ENCODE assay signal across 8 mouse cellular contexts in the genomic region with DNA sequence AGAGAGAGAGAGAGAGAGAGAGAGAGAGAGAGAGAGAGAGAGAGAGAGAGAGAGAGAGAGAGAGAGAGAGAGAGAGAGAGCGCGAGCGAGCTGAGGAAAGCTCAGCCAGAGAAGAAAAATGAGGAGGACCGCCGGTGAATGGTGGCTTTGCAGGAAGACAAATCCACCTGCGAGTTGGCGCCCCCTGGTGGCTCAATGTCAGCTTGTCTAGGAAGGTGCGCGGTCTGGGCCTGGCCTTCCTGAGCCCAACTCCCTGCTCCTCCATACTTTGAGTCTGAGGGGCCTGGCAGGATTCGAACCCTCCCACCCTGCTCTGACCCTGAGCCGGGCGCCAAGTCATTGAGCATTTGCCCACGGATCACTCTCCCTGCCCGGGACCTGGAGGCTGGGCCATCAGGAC. TPM values are rescaled to one million over a fixed set of nuclear protein-coding genes. Genes with fewer than 3 reads are reported as not detected.
DNase-seq lines count a peak whose midpoint lies in the region; ATAC-seq and TF ChIP-seq lines count a peak whose summit lies in the region.

No protein-coding gene starts in this region.

- no peaks in the 10 kb centered on the region for H3K36me3 ChIP-seq in forebrain, embryonic 16.5 days (ENCODE audit: control insufficient read depth, insufficient read depth)
- H3K36me3 ChIP-seq in thymus, adult 2 months (ENCODE audit: control insufficient read depth, insufficient read depth, low read length), result no peaks in the 10 kb centered on the region

- no peak overlapping the region for H3K4me3 ChIP-seq in forebrain, embryonic 16.5 days (replicated peaks; ENCODE audit: low read length)
- no peak overlapping the region for H3K4me3 ChIP-seq in layer of hippocampus, adult 2 months
- no peak overlapping the region for H3K4me3 ChIP-seq in lung, adult 2 months (replicated peaks; ENCODE audit: extremely low read depth, low read depth, low read length)
- H3K4me3 ChIP-seq in thymus, adult 2 months (ENCODE audit: control insufficient read depth, insufficient read depth, low read length), result no peak overlapping the region

- ATAC-seq in forebrain, embryonic 16.5 days, result peak; percentile 71

- WGBS in forebrain, embryonic 16.5 days, result 13% methylated on average over 14 of the region's 14 CpGs
- WGBS in lung, adult 2 months, result 3% methylated on average over 14 of the region's 14 CpGs
- 7% methylated on average over 13 of the region's 14 CpGs for WGBS in thymus, adult 2 months

- H3K9me3 ChIP-seq in forebrain, embryonic 16.5 days (ENCODE audit: control insufficient read depth, low read length), result no peaks in the 10 kb centered on the region

- intact Hi-C loops in heart, postnatal 25 days (cut with DNase I), result loop anchor here (1.0 to 5.0 kb wide), 2 partner anchors 268 to 294 kb away; no protein-coding TSS in a partner anchor

- H3K27ac ChIP-seq in forebrain, embryonic 16.5 days (ENCODE audit: low read length), result no peak overlapping the region
- H3K27ac ChIP-seq in layer of hippocampus, adult 2 months, result no peak overlapping the region
- no peak overlapping the region for H3K27ac ChIP-seq in thymus, adult 2 months (ENCODE audit: control insufficient read depth, insufficient read depth, low read length)

- H3K4me2 ChIP-seq in forebrain, embryonic 16.5 days (ENCODE audit: low read length), result peak overlapping the region; percentile 46

- H3K4me1 ChIP-seq in forebrain, embryonic 16.5 days (replicated peaks; ENCODE audit: control insufficient read depth, insufficient read depth, low read length), result peaks cover 25% of the 10 kb centered on the region
- H3K4me1 ChIP-seq in lung, adult 2 months (ENCODE audit: control insufficient read depth, insufficient read depth, low read length), result no peaks in the 10 kb centered on the region; the same call in none of the 2 replicates
- no peaks in the 10 kb centered on the region for H3K4me1 ChIP-seq in thymus, adult 2 months (replicated peaks; ENCODE audit: control insufficient read depth, insufficient read depth, low read length)

- no peak for TF ChIP-seq POLR2A in lung, adult 2 months (IDR thresholded peaks at IDR 0.05; ENCODE audit: borderline replicate concordance, extremely low read depth, low read depth, low read length)
- TF ChIP-seq POLR2A in thymus, adult 2 months (IDR thresholded peaks at IDR 0.05; ENCODE audit: control insufficient read depth, extremely low read depth, insufficient read depth, low read length, poor library complexity), result no peak

- no peak overlapping the region for H3K9ac ChIP-seq in forebrain, embryonic 16.5 days (replicated peaks; ENCODE audit: low read depth, low read length)

- TF ChIP-seq CTCF in layer of hippocampus, adult 2 months (conservative IDR thresholded peaks at IDR 0.05), result peak; percentile 84
- peak; percentile 78 for TF ChIP-seq CTCF in lung, adult 2 months (IDR thresholded peaks at IDR 0.05; ENCODE audit: insufficient read depth, low read length)
- peak; percentile 89 for TF ChIP-seq CTCF in thymus, adult 2 months (IDR thresholded peaks at IDR 0.05; ENCODE audit: borderline replicate concordance, control insufficient read depth, extremely low read depth, insufficient read depth, low read length, poor library complexity)

- peaks cover 38% of the 10 kb centered on the region for H3K27me3 ChIP-seq in forebrain, embryonic 16.5 days (replicated peaks; ENCODE audit: control insufficient read depth, insufficient read depth, low read length)
- peaks cover 28% of the 10 kb centered on the region for H3K27me3 ChIP-seq in thymus, adult 2 months (ENCODE audit: control insufficient read depth, insufficient read depth, low read length)

- peak; percentile 95 for DNase-seq in ES-CJ7 (ENCODE audit: low read depth, low spot score)
- DNase-seq in cerebellum, adult 11-12 months, result peak; percentile 82
- peak; percentile 17 for DNase-seq in heart, postnatal 25 days (ENCODE audit: low spot score)
- peak; percentile 73 to 93 for DNase-seq in layer of hippocampus, adult 2 months (ENCODE audit: low spot score in 2 of 2)
- DNase-seq in lung, adult 2 months, result peak; percentile 76
- peak; percentile 55 for DNase-seq in ovary, adult 18-20 months (ENCODE audit: low spot score)
- DNase-seq in thymus, adult 2 months, result peak; percentile 82

RNA-seq across cellular contexts. Expression of gene Lhx5, which starts 9.2 kb away (rescaled TPM):
- 3.8 and 7.0 TPM in 2 replicates for polyA plus RNA-seq in forebrain, embryonic 16.5 days (2015; fragmentation: Nextera tagmentation; extraction: Ambion mirVana)
- not detected for total RNA-seq in heart, postnatal 25 days (2021)
- total RNA-seq in layer of hippocampus, adult 2 months (2021), result under 1 TPM in 1 of 2 experiments, not detected in 1; 0.36 TPM
- polyA plus RNA-seq in lung, adult 2 months (2012; rRNA removed), result not detected in 2 replicates
- 0.03 and 0.23 TPM in 2 replicates for polyA plus RNA-seq in thymus, adult 2 months (2012; rRNA removed)

RNA-seq across cellular contexts. Expression of gene Sdsl, which starts 31.9 kb away (rescaled TPM):
- 1.9 and 2.3 TPM in 2 replicates for polyA plus RNA-seq in forebrain, embryonic 16.5 days (2015; fragmentation: Nextera tagmentation; extraction: Ambion mirVana)
- total RNA-seq in heart, postnatal 25 days (2021), result 1 to 10 TPM; 8.8 to 9.6 TPM
- 1 to 10 TPM; 7.9 to 8.5 TPM for total RNA-seq in layer of hippocampus, adult 2 months (2021)
- 2.1 and 2.3 TPM in 2 replicates for polyA plus RNA-seq in lung, adult 2 months (2012; rRNA removed)
- 1.8 and 2.5 TPM in 2 replicates for polyA plus RNA-seq in thymus, adult 2 months (2012; rRNA removed)

RNA-seq across cellular contexts. Expression of gene Sds, which starts 35.6 kb away (rescaled TPM):
- polyA plus RNA-seq in forebrain, embryonic 16.5 days (2015; fragmentation: Nextera tagmentation; extraction: Ambion mirVana), result not detected in 2 replicates
- 1 to 10 TPM; 1.2 to 1.3 TPM for total RNA-seq in heart, postnatal 25 days (2021)
- total RNA-seq in layer of hippocampus, adult 2 months (2021), result under 1 TPM in 1 of 2 experiments, not detected in 1; 0.31 TPM
- 0.65 and 0.70 TPM in 2 replicates for polyA plus RNA-seq in lung, adult 2 months (2012; rRNA removed)
- polyA plus RNA-seq in thymus, adult 2 months (2012; rRNA removed), result 0.65 and 0.75 TPM in 2 replicates

Comparison
In these comparisons a context has a peak if more than half of its experiments do, and no peak if none do; other contexts are left out.
1. DNase-seq: peak in every context shown above with its lines; median percentile 95 in ES-CJ7; 83 in layer of hippocampus, adult 2 months; 82 in cerebellum, adult 11-12 months; 82 in thymus, adult 2 months; 76 in lung, adult 2 months; 55 in ovary, adult 18-20 months; 17 in heart, postnatal 25 days.